Mouse (Mus musculus): ENCODE results near the gene Ccdc63. TPM values are rescaled to one million over a fixed set of nuclear protein-coding genes. Genes with fewer than 3 reads are reported as not detected.
A peak's percentile ranks its signal among the peaks of the same experiment; 100 is the strongest.

Gene Ccdc63
- total and polyA plus RNA-seq, 3 experiments = 0.08 to 0.16 TPM; not detected in 1

DNA sequence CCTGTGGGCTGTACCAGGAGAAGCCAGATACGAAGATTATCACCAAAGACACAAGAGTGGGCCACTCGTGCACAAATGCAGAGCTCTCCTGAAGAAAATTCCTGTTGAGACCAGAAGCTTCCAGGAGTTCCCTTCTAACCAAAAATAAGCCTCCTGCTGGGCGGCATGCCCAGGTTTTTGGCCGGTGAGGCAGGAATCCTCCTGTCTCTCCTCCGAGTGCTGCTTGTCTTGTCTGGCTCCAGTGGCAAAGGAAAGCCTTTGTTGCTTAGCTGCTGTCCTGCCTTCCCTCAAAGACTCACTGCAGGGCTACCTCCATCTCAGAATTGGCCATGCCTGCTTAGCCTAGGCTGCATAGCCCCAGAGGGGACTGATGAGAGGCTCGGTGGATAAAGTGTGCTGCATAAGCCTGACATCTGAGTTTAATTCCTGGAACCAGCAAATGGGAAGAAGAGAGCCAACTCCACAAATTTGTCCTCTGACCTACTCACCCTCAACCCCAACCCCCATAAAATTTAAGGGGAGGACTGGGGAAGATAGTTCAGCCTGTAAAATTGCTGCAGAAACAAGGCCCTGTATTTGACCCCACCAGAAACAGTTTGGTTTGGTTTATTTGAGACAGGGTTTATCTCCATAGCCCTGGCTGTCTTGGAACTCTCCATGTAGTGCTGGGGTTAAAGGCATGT, 24.8 kb upstream of the Ccdc63 start:
- WGBS = 10% methylated on average over 6 of the region's 6 CpGs
- intact Hi-C loops (cut with DNase I) = no loop called here
- DNase-seq = peak; percentile 52 to 57
- Histone ChIP-seq H3K79me2 (replicated peaks; ENCODE audit: control insufficient read depth, insufficient read depth, low read length) (peaks cover 1% of the 10 kb centered on the region; the same call in 1 of the 2 replicates), H3K4me1 (ENCODE audit: control insufficient read depth, insufficient read depth, low read length) (peaks cover 45% of the 10 kb centered on the region), H3K27me3 (ENCODE audit: control insufficient read depth, insufficient read depth, low read length) (no peaks in the 10 kb centered on the region), H3K36me3 (ENCODE audit: control insufficient read depth, insufficient read depth, low read length) (peaks cover 36% of the 10 kb centered on the region), H3K9ac (ENCODE audit: low read depth, low read length) (no peak overlapping the region), H3K27ac (peak overlapping the region; percentile 57), H3K4me3 (no peak overlapping the region)
- TF ChIP-seq EP300 (IDR thresholded peaks at IDR 0.05; ENCODE audit: insufficient read depth, low read depth, low read length) = 0 out of 2 replicates have a peak, but pooled peaks have one; percentile 11
- TF ChIP-seq CTCF (IDR thresholded peaks at IDR 0.05) = 0 out of 2 replicates have a peak, but pooled peaks have one; percentile 10
- TF ChIP-seq POLR2A (IDR thresholded peaks at IDR 0.05; ENCODE audit: insufficient read depth, low read depth, low read length) = no peak

DNA sequence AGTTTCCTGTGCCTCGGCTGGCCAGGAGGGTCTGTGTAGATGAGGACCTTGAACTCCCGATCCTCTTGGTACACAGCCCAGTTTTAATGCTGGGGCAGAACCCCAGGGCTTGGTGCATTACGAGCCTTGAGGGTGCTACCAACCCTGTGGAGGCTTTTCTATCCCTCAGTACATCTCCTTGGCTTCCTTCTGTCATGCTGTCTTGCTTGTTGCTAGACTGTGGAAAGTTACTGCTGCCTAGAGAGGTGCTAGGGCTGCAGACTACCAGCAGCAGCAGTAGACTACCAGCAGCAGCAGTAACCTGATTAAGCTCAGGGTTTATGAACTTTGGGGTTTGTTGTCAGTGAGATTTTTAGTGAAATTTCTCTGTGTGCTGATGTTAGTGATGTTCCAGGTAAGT, 23.4 kb upstream of the Ccdc63 start:
- H3K4me1 ChIP-seq (ENCODE audit: control insufficient read depth, insufficient read depth, low read length) = peaks cover 46% of the 10 kb centered on the region
- DNase-seq = no peak
- peaks cover 42% of the 10 kb centered on the region for H3K36me3 ChIP-seq (ENCODE audit: control insufficient read depth, insufficient read depth, low read length)
- no peak overlapping the region for H3K4me3 ChIP-seq
- 36% methylated on average over 3 of the region's 3 CpGs for WGBS
- peaks cover 4% of the 10 kb centered on the region for H3K79me2 ChIP-seq (replicated peaks; ENCODE audit: control insufficient read depth, insufficient read depth, low read length)
- H3K27me3 ChIP-seq (ENCODE audit: control insufficient read depth, insufficient read depth, low read length) = no peaks in the 10 kb centered on the region
- intact Hi-C loops (cut with DNase I) = no loop called here
- H3K9ac ChIP-seq (ENCODE audit: low read depth, low read length) = no peak overlapping the region
- TF ChIP-seq CTCF (IDR thresholded peaks at IDR 0.05) (no peak), EP300 (IDR thresholded peaks at IDR 0.05; ENCODE audit: insufficient read depth, low read depth, low read length) (no peak), POLR2A (IDR thresholded peaks at IDR 0.05; ENCODE audit: insufficient read depth, low read depth, low read length) (no peak)
- peak overlapping the region; percentile 33 for H3K27ac ChIP-seq

DNA sequence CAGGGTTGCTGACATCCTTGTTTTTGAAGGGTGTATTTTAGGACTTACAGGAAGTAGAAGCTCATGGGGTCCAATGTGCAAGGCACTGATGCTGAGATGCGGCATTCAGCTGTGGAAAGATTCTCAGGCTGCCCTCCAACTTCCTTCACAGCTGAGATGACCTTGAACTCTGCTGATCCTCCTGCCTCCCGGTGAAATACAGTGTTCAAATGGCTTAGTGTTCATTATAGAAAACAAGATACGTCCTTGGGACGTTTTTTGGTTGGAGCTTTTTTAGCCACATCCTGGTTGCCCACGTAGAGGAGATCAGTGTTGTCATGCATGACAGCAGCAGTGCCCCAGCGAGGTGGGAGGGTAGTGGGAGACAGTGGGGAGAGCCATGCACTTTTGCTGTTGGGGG, 22.6 kb upstream of the Ccdc63 start:
- DNase-seq = peak in 1 of 2 experiments; percentile 20
- H3K4me3 ChIP-seq = no peak overlapping the region
- peaks cover 4% of the 10 kb centered on the region for H3K79me2 ChIP-seq (replicated peaks; ENCODE audit: control insufficient read depth, insufficient read depth, low read length)
- peaks cover 43% of the 10 kb centered on the region for H3K4me1 ChIP-seq (ENCODE audit: control insufficient read depth, insufficient read depth, low read length)
- no peaks in the 10 kb centered on the region for H3K27me3 ChIP-seq (ENCODE audit: control insufficient read depth, insufficient read depth, low read length)
- WGBS = 10% methylated on average over 6 of the region's 6 CpGs
- H3K36me3 ChIP-seq (ENCODE audit: control insufficient read depth, insufficient read depth, low read length) = peaks cover 38% of the 10 kb centered on the region
- H3K9ac ChIP-seq (ENCODE audit: low read depth, low read length) = no peak overlapping the region
- TF ChIP-seq EP300 (IDR thresholded peaks at IDR 0.05; ENCODE audit: insufficient read depth, low read depth, low read length) (no peak), POLR2A (IDR thresholded peaks at IDR 0.05; ENCODE audit: insufficient read depth, low read depth, low read length) (no peak), CTCF (IDR thresholded peaks at IDR 0.05) (no peak)
- intact Hi-C loops (cut with DNase I) = no loop called here
- no peak overlapping the region; the same call in 1 of the 2 replicates for H3K27ac ChIP-seq

DNA sequence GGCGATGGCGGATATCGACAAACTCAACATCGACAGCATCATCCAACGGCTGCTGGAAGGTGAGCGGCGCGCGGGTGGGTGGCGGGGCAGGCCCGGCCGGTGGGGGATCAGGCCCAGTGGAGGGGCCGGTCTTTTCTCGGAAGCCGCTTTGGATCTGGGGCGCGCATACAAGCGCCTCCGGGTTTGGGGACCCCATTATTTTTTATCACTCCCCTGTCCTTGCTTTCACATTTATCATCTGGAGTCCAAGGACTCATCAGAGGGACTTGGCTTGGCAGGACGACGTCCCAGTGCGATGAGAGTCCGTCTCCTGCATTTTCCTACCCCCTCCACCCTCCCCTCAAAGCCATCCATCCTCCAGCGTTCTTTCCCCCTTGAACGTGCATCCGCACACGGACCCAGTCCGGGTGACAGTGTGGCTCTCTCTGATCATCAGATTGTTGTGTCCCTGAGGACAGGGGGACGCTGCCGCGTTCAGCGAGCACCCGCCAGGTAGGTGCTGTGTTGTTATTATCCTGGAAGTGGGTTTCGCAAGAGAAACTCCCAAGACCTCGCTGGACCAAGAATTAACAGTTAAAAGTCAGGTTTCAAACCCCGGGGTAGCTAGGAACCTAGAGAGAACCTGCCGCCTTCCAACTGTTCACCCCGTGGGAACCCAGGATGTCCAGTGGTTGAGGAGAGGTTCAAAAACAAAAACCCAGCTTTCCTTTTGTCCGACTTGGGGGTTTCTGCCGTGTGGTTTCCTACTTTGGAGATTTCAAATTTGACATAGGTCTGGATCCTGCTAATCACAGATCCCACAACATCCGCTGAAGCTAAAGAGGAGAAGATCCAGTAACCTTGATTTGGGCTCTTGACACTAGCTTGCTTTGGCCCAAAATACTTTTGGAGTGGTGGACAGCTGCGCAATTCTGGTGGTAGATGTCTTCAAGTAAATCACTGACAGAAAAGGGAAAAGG, 18.2 kb upstream of the Ccdc63 start:
- intact Hi-C loops (cut with DNase I) = loop anchor here (2.0 to 10.0 kb wide), 2 partner anchors 14 to 196 kb away; partner anchors contain the start of genes Rad9b and Vps29
- Histone ChIP-seq H3K9ac (ENCODE audit: low read depth, low read length) (peak overlapping the region; percentile 94), H3K36me3 (ENCODE audit: control insufficient read depth, insufficient read depth, low read length) (peaks cover 20% of the 10 kb centered on the region), H3K27ac (peak overlapping the region; percentile 94), H3K79me2 (replicated peaks; ENCODE audit: control insufficient read depth, insufficient read depth, low read length) (peaks cover 4% of the 10 kb centered on the region), H3K4me3 (peak overlapping the region; percentile 88), H3K4me1 (ENCODE audit: control insufficient read depth, insufficient read depth, low read length) (peaks cover 24% of the 10 kb centered on the region), H3K27me3 (ENCODE audit: control insufficient read depth, insufficient read depth, low read length) (no peaks in the 10 kb centered on the region)
- 1% methylated on average over 42 of the region's 42 CpGs for WGBS
- no peak for TF ChIP-seq CTCF (IDR thresholded peaks at IDR 0.05)
- TF ChIP-seq EP300 (IDR thresholded peaks at IDR 0.05; ENCODE audit: insufficient read depth, low read depth, low read length) = no peak
- TF ChIP-seq POLR2A (IDR thresholded peaks at IDR 0.05; ENCODE audit: insufficient read depth, low read depth, low read length) = 0 out of 2 replicates have a peak, but pooled peaks have one; percentile 9
- DNase-seq = peak; percentile 45 to 65

DNA sequence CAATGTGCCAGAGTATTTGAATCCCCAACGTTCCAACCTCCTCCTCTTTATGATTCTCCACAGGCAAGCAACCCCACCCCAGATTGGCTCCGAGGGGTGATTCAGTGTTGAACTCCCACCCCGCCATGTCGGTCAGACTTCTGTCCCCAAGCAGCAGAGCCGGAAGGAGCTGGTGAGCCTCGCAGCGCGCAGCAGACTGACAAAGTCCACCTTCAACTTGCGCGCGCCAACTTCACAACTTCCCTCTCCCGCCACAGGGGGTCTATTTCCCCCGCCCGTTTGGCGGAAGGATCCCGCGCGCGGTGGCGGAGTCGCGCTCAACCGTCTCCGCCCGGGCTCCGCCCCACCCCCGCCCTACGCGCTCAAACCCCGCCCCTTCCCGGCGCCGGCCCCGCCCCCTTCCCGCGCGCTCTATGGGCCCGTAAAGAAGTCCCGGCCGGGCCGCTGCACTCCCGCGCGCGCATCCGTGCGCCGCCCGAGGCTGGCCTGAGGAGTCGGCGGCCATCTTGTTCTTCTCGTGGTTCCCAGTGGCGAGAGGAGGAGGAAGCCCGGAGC, 17.3 kb upstream of the Ccdc63 start, which contains the start of gene Ppp1cc:
Gene Ppp1cc, plus strand, starts transcription at position 452 of the 555 bp plus-strand sequence.
- Histone ChIP-seq H3K9ac (ENCODE audit: low read depth, low read length) (peak within 1 kb of the TSS; percentile 94), H3K27me3 (ENCODE audit: control insufficient read depth, insufficient read depth, low read length) (no peaks in the 10 kb centered on the region), H3K4me3 (peak within 1 kb of the TSS; percentile 88), H3K4me1 (ENCODE audit: control insufficient read depth, insufficient read depth, low read length) (peaks cover 18% of the 10 kb centered on the region), H3K79me2 (replicated peaks; ENCODE audit: control insufficient read depth, insufficient read depth, low read length) (peaks cover 3% of the 10 kb centered on the region), H3K27ac (peak within 1 kb of the TSS; percentile 94), H3K36me3 (ENCODE audit: control insufficient read depth, insufficient read depth, low read length) (peaks cover 12% of the 10 kb centered on the region)
- peak; percentile 73; the same call in 1 of the 2 replicates for TF ChIP-seq EP300 (IDR thresholded peaks at IDR 0.05; ENCODE audit: insufficient read depth, low read depth, low read length)
- TF ChIP-seq POLR2A (IDR thresholded peaks at IDR 0.05; ENCODE audit: insufficient read depth, low read depth, low read length) = peak; percentile 77
- TF ChIP-seq CTCF (IDR thresholded peaks at IDR 0.05) = peak; percentile 70
- under 1% methylated on average over 54 of the region's 54 CpGs for WGBS
- intact Hi-C loops (cut with DNase I) = loop anchor here (2.0 to 10.0 kb wide), 2 partner anchors 13 to 197 kb away; partner anchors contain the start of genes Rad9b and Vps29
- peak; percentile 92 to 94 for DNase-seq

Measured in heart, adult 2 months (tissue).